Mouse (Mus musculus) thymus, adult 2 months (tissue): Measurements from ENCODE around the gene Tmem239.

Experiments
- CTCF ChIP-seq: fragments of 200-500 bp; IDR thresholded peaks from 2 replicates; pipeline ENCODE4 v1.5.1; 2012; ENCODE audit warnings: mild to moderate bottlenecking, control low read depth, low read length, moderate library complexity, borderline replicate concordance; ENCODE audit not compliant: control insufficient read depth, poor library complexity, insufficient read depth; ENCODE audit errors: extremely low read depth
- POLR2A ChIP-seq: fragments of 200-500 bp; IDR thresholded peaks from 2 replicates; pipeline ENCODE4 v1.6.1; 2012; ENCODE audit warnings: mild to moderate bottlenecking, low read length, control low read depth, moderate library complexity; ENCODE audit not compliant: control insufficient read depth, poor library complexity, insufficient read depth; ENCODE audit errors: extremely low read depth

DNA sequence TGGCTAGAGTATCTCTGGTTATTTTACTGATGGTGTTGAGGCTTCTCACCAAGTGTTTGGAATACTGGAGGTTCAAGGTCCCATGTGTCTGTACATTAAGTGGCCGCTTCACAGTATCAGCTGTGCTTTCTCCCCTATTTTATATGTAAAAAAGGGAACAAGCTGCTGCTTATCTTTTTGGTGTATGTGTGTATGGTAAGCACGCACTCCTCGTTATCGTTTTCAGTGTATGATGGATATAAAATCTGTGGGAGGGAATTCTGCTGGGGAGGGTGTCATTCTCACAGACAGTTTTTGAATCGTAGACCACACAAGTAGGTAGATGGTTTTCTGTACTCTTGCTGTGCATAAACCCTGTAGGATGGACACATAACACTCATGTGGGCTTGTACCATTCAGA is 48.7 kb upstream of the Tmem239 start:
- no peak for TF ChIP-seq POLR2A
- no peak for TF ChIP-seq CTCF
